Mouse (Mus musculus) right cerebral cortex, adult 18-20 months (tissue): Measurements from ENCODE around the gene Casq1.

ENCODE experiments used
- DNase-seq: peaks from one replicate; pipeline ENCODE4 v3.0.0; 2022; ENCODE audit warnings: mixed read lengths

Casq1 gene

DNA sequence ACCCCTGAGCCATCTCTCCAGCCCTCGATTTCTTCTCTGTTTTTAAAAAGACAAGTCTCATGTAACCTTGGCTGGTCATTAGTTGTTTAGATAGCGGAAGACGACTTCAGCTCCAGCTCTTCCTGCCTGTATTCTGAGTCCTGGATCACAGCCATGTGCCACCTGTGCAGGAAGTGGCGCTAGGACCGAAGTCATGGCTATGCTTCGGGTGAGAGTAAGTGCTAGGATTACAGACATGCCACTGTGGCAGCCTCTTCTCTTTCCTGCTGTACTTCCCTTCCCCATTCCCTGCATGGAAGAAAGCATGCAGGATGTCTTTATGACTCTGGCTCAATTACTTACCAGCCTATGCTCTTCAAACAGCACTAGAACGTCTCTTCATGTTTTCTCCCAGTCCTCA, 40.6 kb downstream of the Casq1 start:
- no peak for DNase-seq

DNA sequence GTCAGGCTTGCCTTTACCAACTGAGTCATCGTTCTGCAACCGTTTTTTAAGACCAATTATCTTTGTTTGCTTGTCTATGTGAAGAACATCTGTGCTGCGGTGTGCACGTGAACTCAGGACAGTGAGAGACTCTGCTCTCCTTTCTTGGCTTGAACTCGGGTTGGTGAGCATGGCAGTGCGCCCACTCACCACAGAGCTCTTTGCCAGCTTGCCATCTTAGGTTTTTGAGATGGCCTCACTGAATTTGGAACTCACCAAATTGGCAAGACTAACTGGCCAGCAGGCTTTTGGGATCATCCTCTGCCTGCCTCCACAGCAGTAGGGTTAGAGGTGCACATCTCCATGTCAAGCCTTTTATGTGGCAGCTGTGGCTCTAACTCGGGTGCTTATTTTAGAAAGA, 41.9 kb downstream of the Casq1 start:
- DNase-seq = no peak

DNA sequence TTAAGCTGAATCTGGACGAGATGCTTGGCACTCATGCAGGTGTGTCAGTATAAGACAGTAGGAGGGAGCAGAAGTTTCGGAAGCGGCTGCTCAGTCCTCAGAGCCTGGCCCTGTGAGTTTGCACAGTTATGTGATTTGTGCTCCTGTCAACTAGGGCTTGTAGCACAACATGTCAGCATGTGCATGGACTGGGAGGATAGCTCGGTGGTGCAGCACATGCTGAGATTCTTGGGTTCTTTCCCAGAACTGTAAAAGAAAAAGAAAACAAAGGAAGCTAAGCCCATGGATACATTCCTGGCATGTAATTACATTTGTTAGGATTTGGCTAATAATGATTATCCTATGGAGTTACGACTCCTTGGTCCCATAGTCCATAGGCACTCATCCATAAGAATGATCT, 46.5 kb downstream of the Casq1 start:
- no peak for DNase-seq

GRCm38 (mm10) chr1:172172381-172172780, 47.3 kb downstream of the Casq1 start:
- no peak for DNase-seq

- DNase-seq = no peak
Observed at GRCm38 (mm10) chr1:172169809-172170208, 49.9 kb downstream of the Casq1 start.

- no peak for DNase-seq
Observed at GRCm38 (mm10) chr1:172167911-172168310, 51.8 kb downstream of the Casq1 start.

DNA sequence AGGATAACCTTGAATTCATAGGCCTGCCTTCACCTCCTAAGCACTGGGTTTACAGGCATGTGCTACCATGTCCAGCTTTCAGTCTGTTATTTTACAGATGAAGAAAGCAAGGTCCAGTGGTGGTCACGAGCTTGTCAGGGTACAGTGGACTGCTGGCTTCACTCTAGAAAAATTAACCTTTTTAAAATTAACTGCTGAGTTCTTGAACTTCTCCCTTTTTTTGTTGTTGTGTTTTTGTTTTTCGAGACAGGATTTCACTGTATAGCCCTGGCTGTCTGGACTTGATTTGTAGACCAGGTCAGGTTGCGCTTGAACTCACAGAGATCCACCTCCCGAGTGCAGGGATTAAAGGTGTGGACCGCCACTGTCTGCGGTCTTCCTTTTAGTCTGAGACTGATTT, 56.7 kb downstream of the Casq1 start:
- DNase-seq = no peak

DNA sequence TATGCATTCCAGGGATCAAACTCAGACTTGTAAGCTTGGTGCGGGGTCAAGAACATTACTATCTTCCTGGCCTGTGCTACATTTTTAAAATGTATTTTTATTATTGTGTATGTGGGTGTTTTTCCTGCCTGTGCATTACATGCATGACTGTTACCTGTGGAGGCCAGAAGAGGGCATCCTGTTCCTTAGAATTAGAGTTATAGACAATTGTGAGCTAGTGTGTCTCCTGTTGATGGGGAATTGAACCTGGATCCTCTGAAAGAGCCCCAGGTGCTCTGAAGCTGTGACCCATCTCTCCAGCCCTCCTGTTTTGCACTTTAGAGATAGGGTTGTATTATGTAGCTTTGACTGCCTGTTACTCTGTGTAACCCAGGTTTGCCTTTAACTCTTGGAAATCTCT, 57.7 kb downstream of the Casq1 start:
- DNase-seq = peak; percentile 43

DNA sequence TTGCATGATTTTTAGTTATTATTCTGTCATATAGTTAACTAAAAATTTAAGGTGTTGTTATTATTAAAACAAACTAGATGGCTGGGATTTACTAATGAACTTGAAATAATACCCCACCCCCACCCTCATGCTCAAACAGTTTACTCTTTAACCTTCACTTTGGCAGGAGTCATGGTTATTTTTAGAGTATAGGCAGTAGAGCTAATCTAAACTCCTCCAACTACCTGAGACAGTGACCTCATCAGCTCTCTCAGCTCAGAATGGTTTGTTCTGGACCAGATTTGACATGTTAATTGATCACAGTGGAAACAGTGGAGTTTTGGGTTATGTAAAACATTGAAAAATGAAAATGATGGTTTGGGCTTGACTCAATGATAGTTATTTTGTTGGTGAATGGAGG, 59.2 kb downstream of the Casq1 start:
- no peak for DNase-seq

DNA sequence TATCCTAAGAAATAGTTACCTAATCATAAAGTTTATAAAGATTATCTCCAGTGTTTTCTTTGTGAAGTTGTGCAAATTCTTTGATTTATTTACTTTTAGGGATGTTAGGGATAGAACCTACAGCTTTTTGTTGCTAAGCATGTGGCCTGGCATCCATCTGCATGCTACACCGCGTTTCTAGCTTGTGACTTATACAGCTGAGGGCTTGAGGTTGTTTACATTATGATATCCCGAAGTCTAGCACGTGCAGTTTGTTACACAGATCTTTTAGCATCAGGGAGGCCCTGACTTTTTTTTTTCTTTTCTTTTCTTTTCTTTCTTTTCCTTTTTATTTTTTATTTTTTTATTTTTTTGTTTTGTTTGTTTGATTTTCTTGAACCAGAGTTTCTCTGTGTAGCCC, 59.7 kb downstream of the Casq1 start:
- no peak for DNase-seq
